Mouse (Mus musculus) right cerebral cortex, postnatal 14 days (tissue): ENCODE measurements around the gene Rab8a.

ENCODE experiments used
- DNase-seq: peaks from one replicate; pipeline ENCODE4 v3.0.0; 2022

Gene Rab8a

GRCm38 (mm10) chr8:72213536-72213935 lies 52.5 kb downstream of the Rab8a start, which contains the start of gene Gm11034:
Gene Gm11034 (minus strand): TSS chr8:72213636.
- no peak for DNase-seq

GRCm38 (mm10) chr8:72215060-72215459 lies 54.1 kb downstream of the Rab8a start:
- DNase-seq = no peak

GRCm38 (mm10) chr8:72215871-72216270 lies 54.9 kb downstream of the Rab8a start:
- DNase-seq = no peak

GRCm38 (mm10) chr8:72218781-72219540 lies 58.0 kb downstream of the Rab8a start:
- no peak for DNase-seq

- peak; percentile 87 for DNase-seq
These were observed 58.8 kb downstream of the Rab8a start, which contains the start of gene Fam32a for GRCm38 (mm10) chr8:72219541-72220363. Gene Fam32a (plus strand): TSS chr8:72219730.

- DNase-seq = no peak
These were observed 59.8 kb downstream of the Rab8a start for GRCm38 (mm10) chr8:72220758-72221157.

GRCm38 (mm10) chr8:72222656-72223055 lies 61.7 kb downstream of the Rab8a start:
- DNase-seq = no peak
